Mouse (Mus musculus) kidney, embryonic 14.5 days (tissue): Measurements from ENCODE around the gene Mum1. TPM values are rescaled to one million over a fixed set of nuclear protein-coding genes. Genes with fewer than 3 reads are reported as not detected.
"Not testable (repeated sequence)": the region's sequence is repeated elsewhere in the genome, so short reads cannot be mapped to it uniquely, and the experiment has no call there.

Source experiments
- ATAC-seq: fragments of 200-750 bp; cut with Nextera tagmentation; 2 replicates; pipeline ENCODE4 v1.8.0; 2017; ENCODE audit warnings: moderate number of reproducible peaks, mild to moderate bottlenecking, moderate TSS enrichment, moderate library complexity; ENCODE audit not compliant: low FRiP score, low TSS enrichment
- H3K27ac ChIP-seq: fragments of 300-500 bp; sonication (generic); 2 replicates; pipeline ENCODE4 v1.5.1; 2014; ENCODE audit warnings: low read depth, mild to moderate bottlenecking, low read length, moderate library complexity, mixed read lengths
- H3K27me3 ChIP-seq: fragments of 300-500 bp; sonication (generic); 2 replicates; pipeline ENCODE4 v1.6.1; 2014; ENCODE audit warnings: mild to moderate bottlenecking, low read length; ENCODE audit not compliant: control insufficient read depth, insufficient read depth
- H3K36me3 ChIP-seq: fragments of 300-500 bp; sonication (generic); 2 replicates; pipeline ENCODE4 v1.6.1; 2014; ENCODE audit warnings: low read length, mixed read lengths; ENCODE audit not compliant: control insufficient read depth, insufficient read depth
- H3K4me1 ChIP-seq: fragments of 300-500 bp; sonication (generic); 2 replicates; pipeline ENCODE4 v1.6.1; 2014; ENCODE audit warnings: low read length, mixed read lengths; ENCODE audit not compliant: control insufficient read depth, insufficient read depth
- H3K4me2 ChIP-seq: fragments of 300-500 bp; sonication (generic); replicated peaks from 2 replicates; pipeline ENCODE4 v1.6.1; 2014; ENCODE audit warnings: low read depth, mild to moderate bottlenecking, low read length
- H3K4me3 ChIP-seq: fragments of 300-500 bp; sonication (generic); 2 replicates; pipeline ENCODE4 v1.5.1; 2014; ENCODE audit warnings: mild to moderate bottlenecking, low read length
- H3K9ac ChIP-seq: fragments of 300-500 bp; sonication (generic); 2 replicates; pipeline ENCODE4 v1.6.1; 2014; ENCODE audit warnings: low read depth, mild to moderate bottlenecking, low read length, moderate library complexity
- H3K9me3 ChIP-seq: fragments of 300-500 bp; sonication (generic); 2 replicates; pipeline ENCODE4 v1.6.1; 2016; ENCODE audit warnings: low read length; ENCODE audit not compliant: control insufficient read depth
- WGBS: fragments of 180-500 bp; shearing (Covaris S2); extraction: QIAGEN DNeasy Blood & Tissue Kit; methylation state at CpG from one replicate; pipeline ENCODE4 v1.1.7; 2014; 5-methylcytosine and 5-hydroxymethylcytosine counted together
- polyA plus RNA-seq: library from polyadenylated mRNA; unstranded; fragments of >200 nt; fragmentation: Nextera tagmentation; extraction: Ambion mirVana; gene quantifications from 2 replicates; pipeline ENCODE4 v1.2.1, GENCODE M21; 2014

Mum1 gene
- polyA plus RNA-seq, 1 experiment from 2014 or later: 65.1 TPM

DNA sequence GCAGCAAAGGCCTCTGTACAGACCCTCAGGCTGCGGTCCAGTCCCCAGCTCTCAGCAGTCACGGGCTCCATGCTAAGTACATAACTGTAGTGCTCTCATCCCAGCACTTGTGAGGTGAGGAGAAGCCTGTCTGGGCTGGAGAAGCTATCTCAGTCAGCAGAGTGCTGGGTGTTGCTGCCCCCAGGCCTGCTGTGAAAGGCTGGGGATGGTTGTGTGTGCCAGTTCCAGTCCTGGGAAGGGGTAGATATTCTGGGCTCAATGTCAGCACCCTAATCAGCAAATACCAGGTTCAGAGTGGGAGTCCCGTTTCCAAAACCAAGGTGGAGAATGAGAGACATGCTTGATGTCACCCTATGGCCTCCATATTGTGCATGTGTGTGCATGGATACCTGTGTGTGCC lies 16.4 kb downstream of the Mum1 start:
- Histone ChIP-seq H3K27ac (no peak overlapping the region), H3K9ac (no peak overlapping the region), H3K4me1 (0 out of 2 replicates have a peak, but pooled peaks cover 3% of the 10 kb centered on the region), H3K27me3 (no peaks in the 10 kb centered on the region), H3K4me3 (no peak overlapping the region), H3K4me2 (no peak overlapping the region), H3K36me3 (peaks cover 70% of the 10 kb centered on the region), H3K9me3 (no peaks in the 10 kb centered on the region)
- WGBS: 90% methylated on average over 3 of the region's 3 CpGs
- no peak for ATAC-seq

- ATAC-seq: no peak
- WGBS: 43% methylated on average over 5 of the region's 5 CpGs
- peak overlapping the region; percentile 51; the same call in 1 of the 2 replicates for H3K27ac ChIP-seq
Observed at GRCm38 (mm10) chr10:80244791-80245399, 18.7 kb downstream of the Mum1 start.

GRCm38 (mm10) chr10:80245600-80245999 lies 19.4 kb downstream of the Mum1 start:
- WGBS: 6% methylated on average over 4 of the region's 4 CpGs
- Histone ChIP-seq H3K9ac (peak overlapping the region; percentile 28; the same call in 1 of the 2 replicates), H3K4me2 (no peak overlapping the region), H3K36me3 (peaks cover 40% of the 10 kb centered on the region), H3K4me1 (peaks cover 10% of the 10 kb centered on the region; the same call in 1 of the 2 replicates), H3K9me3 (no peaks in the 10 kb centered on the region), H3K27ac (peak overlapping the region; percentile 51; the same call in 1 of the 2 replicates), H3K27me3 (no peaks in the 10 kb centered on the region), H3K4me3 (no peak overlapping the region)
- ATAC-seq: 0 out of 2 replicates have a peak, but pooled peaks have one; percentile 5

More at GRCm38 (mm10) chr10:80244791-80245399, 18.7 kb downstream of the Mum1 start:
- Histone ChIP-seq H3K4me1 (peaks cover 4% of the 10 kb centered on the region; the same call in 1 of the 2 replicates), H3K4me3 (no peak overlapping the region), H3K27me3 (no peaks in the 10 kb centered on the region), H3K9ac (peak overlapping the region; percentile 28; the same call in 1 of the 2 replicates), H3K36me3 (peaks cover 47% of the 10 kb centered on the region), H3K9me3 (no peaks in the 10 kb centered on the region), H3K4me2 (no peak overlapping the region)

DNA sequence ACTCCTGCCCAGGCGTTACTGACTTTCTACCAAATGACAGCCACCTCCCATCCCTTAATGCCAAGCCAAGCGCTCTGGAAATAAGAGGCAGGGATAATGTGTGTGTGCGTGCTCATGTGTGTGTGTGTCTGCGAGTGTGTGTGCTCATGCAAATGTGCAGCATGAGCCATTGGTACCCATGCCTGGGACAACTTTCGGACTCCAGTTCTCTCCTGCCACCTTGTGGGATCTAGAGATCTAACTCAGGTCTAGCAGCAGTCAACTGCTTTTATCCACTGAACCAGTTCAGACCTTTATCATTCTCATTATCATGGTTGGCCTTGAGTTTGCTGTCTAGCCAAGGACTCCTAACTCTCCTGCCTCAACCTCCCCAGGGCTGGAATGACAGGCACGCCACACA lies 21.6 kb downstream of the Mum1 start:
- peaks cover 10% of the 10 kb centered on the region; the same call in 1 of the 2 replicates for H3K4me1 ChIP-seq
- H3K4me2 ChIP-seq: no peak overlapping the region
- no peak overlapping the region for H3K27ac ChIP-seq
- no peak overlapping the region for H3K9ac ChIP-seq
- 37% methylated on average over 6 of the region's 6 CpGs for WGBS
- H3K27me3 ChIP-seq: no peaks in the 10 kb centered on the region
- H3K4me3 ChIP-seq: no peak overlapping the region
- no peak for ATAC-seq
- H3K9me3 ChIP-seq: no peaks in the 10 kb centered on the region
- H3K36me3 ChIP-seq: peaks cover 22% of the 10 kb centered on the region

DNA sequence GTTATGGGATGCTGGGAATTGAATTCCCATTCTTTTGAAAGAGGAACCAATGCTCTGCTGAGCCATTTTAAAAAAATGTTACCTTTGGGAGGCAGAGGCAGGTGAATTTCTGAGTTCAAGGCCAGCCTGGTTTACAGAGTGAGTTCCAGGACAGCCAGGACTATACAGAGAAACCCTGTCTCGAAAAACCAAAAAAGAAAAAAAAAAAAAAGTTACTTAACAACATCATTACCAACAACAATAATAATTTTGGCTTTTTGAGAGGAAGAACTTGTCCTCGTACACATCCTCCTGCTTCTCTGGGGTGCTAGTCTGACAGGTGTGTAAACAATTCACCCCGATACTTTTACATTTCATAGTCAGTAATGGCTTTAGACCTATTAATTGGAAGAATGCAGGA lies 22.2 kb downstream of the Mum1 start:
- peak overlapping the region; percentile 60 for H3K4me3 ChIP-seq
- H3K4me2 ChIP-seq: peak overlapping the region; percentile 46
- H3K27ac ChIP-seq, H3K9me3 ChIP-seq, ATAC-seq, H3K9ac ChIP-seq, H3K4me1 ChIP-seq, H3K27me3 ChIP-seq: not testable (repeated sequence)
- peaks cover 18% of the 10 kb centered on the region for H3K36me3 ChIP-seq
- 44% methylated on average over 3 of the region's 3 CpGs for WGBS

DNA sequence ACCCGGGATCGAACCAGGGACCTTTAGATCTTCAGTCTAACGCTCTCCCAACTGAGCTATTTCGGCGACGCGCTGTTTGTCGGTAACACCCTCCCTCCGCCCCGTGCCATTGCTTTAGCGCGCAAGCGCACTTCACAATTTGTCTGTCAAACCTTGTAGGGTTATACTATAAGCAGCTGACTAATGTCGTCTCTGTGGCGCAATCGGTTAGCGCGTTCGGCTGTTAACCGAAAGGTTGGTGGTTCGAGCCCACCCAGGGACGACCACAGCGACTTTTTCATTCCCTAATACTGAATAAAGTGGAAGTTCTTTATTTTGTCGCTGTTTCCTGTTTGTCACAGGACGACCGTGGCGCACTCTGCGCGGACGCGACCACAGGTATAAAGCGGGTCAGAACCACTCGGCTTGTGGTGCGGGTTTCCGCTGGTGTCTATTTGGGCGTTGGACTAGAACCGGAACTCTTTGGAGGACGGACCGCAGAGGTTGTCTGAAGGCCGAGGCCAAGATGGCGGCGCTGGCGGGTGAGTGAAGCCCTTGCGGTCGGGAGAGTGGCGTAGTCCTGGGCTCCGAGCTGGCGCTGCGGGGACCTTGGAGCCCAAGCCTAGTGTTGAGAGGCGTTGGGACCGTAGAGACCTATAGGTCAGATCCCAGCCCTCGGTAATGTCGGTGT lies 22.9 kb downstream of the Mum1 start, which contains the start of gene Ndufs7:
Gene Ndufs7, plus strand, starts transcription at position 151 of the 670 bp plus-strand sequence.
- under 1% methylated on average over 53 of the region's 53 CpGs for WGBS
- H3K27me3 ChIP-seq: no peaks in the 10 kb centered on the region
- H3K9me3 ChIP-seq: no peaks in the 10 kb centered on the region
- H3K4me3 ChIP-seq: peak within 1 kb of the TSS; percentile 60
- H3K4me2 ChIP-seq: peak within 1 kb of the TSS; percentile 77
- H3K4me1 ChIP-seq: peaks cover 10% of the 10 kb centered on the region; the same call in 1 of the 2 replicates
- peaks cover 17% of the 10 kb centered on the region for H3K36me3 ChIP-seq
- peak within 1 kb of the TSS; percentile 67 for H3K9ac ChIP-seq
- peak; percentile 90 for ATAC-seq
- peak within 1 kb of the TSS; percentile 69 for H3K27ac ChIP-seq

- WGBS: 27% methylated on average over 2 of the region's 2 CpGs
- Histone ChIP-seq H3K9ac (peak overlapping the region; percentile 67), H3K27me3 (no peaks in the 10 kb centered on the region), H3K27ac (peak overlapping the region; percentile 69; the same call in 1 of the 2 replicates), H3K9me3 (no peaks in the 10 kb centered on the region), H3K4me3 (peak overlapping the region; percentile 60), H3K4me1 (peaks cover 10% of the 10 kb centered on the region; the same call in 1 of the 2 replicates), H3K4me2 (peak overlapping the region; percentile 77), H3K36me3 (peaks cover 20% of the 10 kb centered on the region)
- no peak for ATAC-seq
Observed at GRCm38 (mm10) chr10:80250059-80250458, 23.8 kb downstream of the Mum1 start.

GRCm38 (mm10) chr10:80250573-80250972 lies 24.3 kb downstream of the Mum1 start:
- no peak for ATAC-seq
- no peaks in the 10 kb centered on the region for H3K27me3 ChIP-seq
- no peak overlapping the region; the same call in 1 of the 2 replicates for H3K4me2 ChIP-seq
- H3K9me3 ChIP-seq: no peaks in the 10 kb centered on the region
- H3K36me3 ChIP-seq: peaks cover 25% of the 10 kb centered on the region
- peak overlapping the region; percentile 60; the same call in 1 of the 2 replicates for H3K4me3 ChIP-seq
- H3K27ac ChIP-seq: no peak overlapping the region
- 87% methylated on average over 4 of the region's 4 CpGs for WGBS
- H3K4me1 ChIP-seq: peaks cover 7% of the 10 kb centered on the region; the same call in 1 of the 2 replicates
- H3K9ac ChIP-seq: no peak overlapping the region

- ATAC-seq: no peak
- H3K4me2 ChIP-seq: no peak overlapping the region
- peaks cover 39% of the 10 kb centered on the region for H3K36me3 ChIP-seq
- no peak overlapping the region for H3K27ac ChIP-seq
- no peaks in the 10 kb centered on the region for H3K27me3 ChIP-seq
- no peak overlapping the region for H3K9ac ChIP-seq
- H3K4me3 ChIP-seq: no peak overlapping the region
- peaks cover 7% of the 10 kb centered on the region; the same call in 1 of the 2 replicates for H3K4me1 ChIP-seq
- H3K9me3 ChIP-seq: no peaks in the 10 kb centered on the region
Observed at GRCm38 (mm10) chr10:80252011-80252410, 25.8 kb downstream of the Mum1 start.
